8 mouse cellular contexts compared by ENCODE assay signal in the genomic region with DNA sequence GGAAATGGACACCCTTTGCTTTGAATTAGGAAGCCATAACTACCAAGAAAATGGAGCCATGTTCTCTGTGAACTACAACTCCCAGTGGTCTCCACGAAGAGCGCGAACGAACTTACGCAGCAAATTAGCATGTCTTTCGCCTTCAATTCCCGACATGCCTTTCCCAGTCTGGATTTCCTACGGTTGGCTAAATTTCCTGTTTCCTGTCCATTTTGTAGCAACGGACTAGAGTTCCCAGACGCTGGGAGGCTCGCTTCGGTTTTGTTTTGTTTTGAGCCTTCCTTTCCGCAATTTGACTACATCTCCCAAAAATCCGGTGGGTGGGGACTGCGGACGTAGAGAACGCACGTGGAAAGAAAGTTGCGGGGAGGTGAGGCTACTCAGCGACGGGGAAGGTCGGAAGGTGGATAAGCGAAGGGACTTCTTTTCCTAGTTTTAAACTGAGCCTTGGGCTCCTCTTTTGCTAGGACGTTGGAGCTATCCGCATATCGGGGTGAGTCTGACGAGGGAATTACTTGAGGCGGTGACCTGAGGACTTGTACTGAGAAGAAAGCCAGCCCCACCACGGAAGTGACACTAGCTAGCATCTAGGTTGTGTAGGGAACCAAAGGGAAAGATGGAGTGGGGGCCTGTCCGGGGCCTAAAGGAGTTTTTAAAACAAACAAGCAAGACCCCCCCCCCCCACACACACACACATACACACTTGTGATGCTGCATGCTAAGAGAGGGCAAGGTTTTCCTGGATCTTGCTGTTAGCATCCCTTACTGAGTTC. TPM values are rescaled to one million over a fixed set of nuclear protein-coding genes. Genes with fewer than 3 reads are reported as not detected.
DNase-seq lines count a peak whose midpoint lies in the region; ATAC-seq and TF ChIP-seq lines count a peak whose summit lies in the region.

Gene Mrpl24, plus strand, starts transcription at position 171 of the 773 bp plus-strand sequence.

- H3K27me3 ChIP-seq in embryonic facial prominence, embryonic 14.5 days (replicated peaks; ENCODE audit: control insufficient read depth, insufficient read depth, low read length) = no peaks in the 10 kb centered on the region
- H3K27me3 ChIP-seq in heart, adult 2 months (ENCODE audit: control insufficient read depth, insufficient read depth, low read length) = no peaks in the 10 kb centered on the region
- H3K27me3 ChIP-seq in limb, embryonic 13.5 days = no peaks in the 10 kb centered on the region
- no peaks in the 10 kb centered on the region for H3K27me3 ChIP-seq in midbrain, embryonic 16.5 days (ENCODE audit: control insufficient read depth, insufficient read depth, low read depth, low read length)

- intact Hi-C loops in heart, adult 2 months (cut with DNase I) = loop anchor here (2.0 kb wide), 1 partner anchor 33 kb away; no protein-coding TSS in a partner anchor

- TF ChIP-seq CTCF in heart, adult 2 months (IDR thresholded peaks at IDR 0.05) = no peak; the same call in 1 of the 2 replicates

- peak within 1 kb of the TSS; percentile 88 for H3K27ac ChIP-seq in embryonic facial prominence, embryonic 14.5 days (replicated peaks; ENCODE audit: low read depth, low read length)
- H3K27ac ChIP-seq in heart, adult 2 months = peak within 1 kb of the TSS; percentile 85
- H3K27ac ChIP-seq in limb, embryonic 13.5 days = peak within 1 kb of the TSS; percentile 79
- peak within 1 kb of the TSS; percentile 74 for H3K27ac ChIP-seq in midbrain, embryonic 16.5 days (ENCODE audit: low read length)

- H3K4me1 ChIP-seq in embryonic facial prominence, embryonic 14.5 days (ENCODE audit: control insufficient read depth, insufficient read depth, low read length) = no peaks in the 10 kb centered on the region; the same call in 1 of the 2 replicates
- no peaks in the 10 kb centered on the region for H3K4me1 ChIP-seq in heart, adult 2 months (ENCODE audit: control insufficient read depth, insufficient read depth, low read length)
- H3K4me1 ChIP-seq in limb, embryonic 13.5 days = peaks cover 9% of the 10 kb centered on the region; the same call in 1 of the 2 replicates
- H3K4me1 ChIP-seq in midbrain, embryonic 16.5 days (ENCODE audit: control insufficient read depth, insufficient read depth, low read length) = peaks cover 15% of the 10 kb centered on the region

- WGBS in embryonic facial prominence, embryonic 14.5 days = under 1% methylated on average over 30 of the region's 30 CpGs
- under 1% methylated on average over 30 of the region's 30 CpGs for WGBS in heart, adult 2 months
- WGBS in limb, embryonic 13.5 days = under 1% methylated on average over 30 of the region's 30 CpGs
- under 1% methylated on average over 30 of the region's 30 CpGs for WGBS in midbrain, embryonic 16.5 days

- H3K4me3 ChIP-seq in embryonic facial prominence, embryonic 14.5 days (ENCODE audit: low read depth, low read length) = peak within 1 kb of the TSS; percentile 63
- H3K4me3 ChIP-seq in heart, adult 2 months = peak within 1 kb of the TSS; percentile 82
- peak within 1 kb of the TSS; percentile 71 for H3K4me3 ChIP-seq in limb, embryonic 13.5 days
- H3K4me3 ChIP-seq in midbrain, embryonic 16.5 days (ENCODE audit: low read depth, low read length) = peak within 1 kb of the TSS; percentile 50

- peak within 1 kb of the TSS; percentile 77 for H3K4me2 ChIP-seq in embryonic facial prominence, embryonic 14.5 days (ENCODE audit: low read depth, low read length)
- H3K4me2 ChIP-seq in limb, embryonic 13.5 days (replicated peaks) = peak within 1 kb of the TSS; percentile 85
- H3K4me2 ChIP-seq in midbrain, embryonic 16.5 days (ENCODE audit: low read length) = peak within 1 kb of the TSS; percentile 91

- H3K36me3 ChIP-seq in embryonic facial prominence, embryonic 14.5 days (ENCODE audit: control insufficient read depth, insufficient read depth, low read length) = peaks cover 58% of the 10 kb centered on the region
- 0 out of 2 replicates have a peak, but pooled peaks cover 2% of the 10 kb centered on the region for H3K36me3 ChIP-seq in heart, adult 2 months (ENCODE audit: control insufficient read depth, insufficient read depth, low read length)
- peaks cover 61% of the 10 kb centered on the region for H3K36me3 ChIP-seq in limb, embryonic 13.5 days
- peaks cover 18% of the 10 kb centered on the region for H3K36me3 ChIP-seq in midbrain, embryonic 16.5 days (ENCODE audit: control insufficient read depth, insufficient read depth, low read length)

- ATAC-seq in embryonic facial prominence, embryonic 14.5 days (ENCODE audit: low read depth) = peak; percentile 88
- peak; percentile 87 for ATAC-seq in limb, embryonic 13.5 days (ENCODE audit: low FRiP score, low read depth)
- ATAC-seq in midbrain, embryonic 16.5 days = peak; percentile 90

- DNase-seq in 3134 (ENCODE audit: extremely low read depth, insufficient read length, low spot score) = peak; percentile 76
- DNase-seq in adrenal gland, postnatal 25 days = peak; percentile 55
- peak; percentile 98 for DNase-seq in embryonic facial prominence, embryonic 14.5 days (ENCODE audit: low spot score)
- peak; percentile 70 to 86 for DNase-seq in heart, adult 2 months
- DNase-seq in kidney, adult 8-10 months = peak; percentile 88 to 93
- DNase-seq in spleen, postnatal 10 days (ENCODE audit: low spot score in 2 of 2) = peak; percentile 61 to 70

- no peaks in the 10 kb centered on the region for H3K9me3 ChIP-seq in embryonic facial prominence, embryonic 14.5 days (ENCODE audit: control insufficient read depth, low read length)
- H3K9me3 ChIP-seq in limb, embryonic 13.5 days = no peaks in the 10 kb centered on the region
- H3K9me3 ChIP-seq in midbrain, embryonic 16.5 days (replicated peaks; ENCODE audit: control insufficient read depth, low read length, poor library complexity, severe bottlenecking) = no peaks in the 10 kb centered on the region

- peak within 1 kb of the TSS; percentile 80 for H3K9ac ChIP-seq in embryonic facial prominence, embryonic 14.5 days (ENCODE audit: low read depth, low read length)
- peak within 1 kb of the TSS; percentile 60 for H3K9ac ChIP-seq in heart, adult 2 months (ENCODE audit: low read depth, low read length)
- peak within 1 kb of the TSS; percentile 83 for H3K9ac ChIP-seq in limb, embryonic 13.5 days
- peak within 1 kb of the TSS; percentile 62 for H3K9ac ChIP-seq in midbrain, embryonic 16.5 days (ENCODE audit: low read depth, low read length)

- TF ChIP-seq POLR2A in heart, adult 2 months (IDR thresholded peaks at IDR 0.05; ENCODE audit: insufficient read depth, low read depth, low read length) = peak; percentile 89

- no peaks in the 10 kb centered on the region for H3K79me2 ChIP-seq in heart, adult 2 months (replicated peaks; ENCODE audit: control insufficient read depth, insufficient read depth, low read length)

- peak; percentile 70; the same call in 1 of the 2 replicates for TF ChIP-seq EP300 in heart, adult 2 months (IDR thresholded peaks at IDR 0.05; ENCODE audit: insufficient read depth, low read depth, low read length)

RNA-seq across cellular contexts. Expression of gene Mrpl24, which starts in this region (rescaled TPM):
- total RNA-seq in adrenal gland, postnatal 25 days (2021) = 113 and 156 TPM in 2 replicates
- polyA plus RNA-seq in embryonic facial prominence, embryonic 14.5 days (2014; fragmentation: Nextera tagmentation; extraction: Ambion mirVana) = 64.8 and 66.6 TPM in 2 replicates
- 10 to 100 TPM; 70.4 to 71.9 TPM for total RNA-seq in heart, adult 2 months (2021)
- polyA plus RNA-seq in heart, adult 2 months (2012; rRNA removed) = 53.3 and 88.7 TPM in 2 replicates
- 66.5 and 73.9 TPM in 2 replicates for polyA plus RNA-seq in limb, embryonic 13.5 days (2015; fragmentation: Nextera tagmentation; extraction: Ambion mirVana)
- polyA plus RNA-seq in midbrain, embryonic 16.5 days (2015; fragmentation: Nextera tagmentation; extraction: Ambion mirVana) = 47.8 and 51.6 TPM in 2 replicates

Comparison
In these comparisons a context has a peak if more than half of its experiments do, and no peak if none do; other contexts are left out.
1. Peak in every context shown above with its lines: DNase-seq, ATAC-seq, H3K4me3 ChIP-seq and H3K27ac ChIP-seq.